Mouse (Mus musculus) neural tube, embryonic 12.5 days (tissue): ENCODE measurements around the gene Prdx5. TPM values are rescaled to one million over a fixed set of nuclear protein-coding genes. Genes with fewer than 3 reads are reported as not detected.

Experiments
- ATAC-seq: fragments of 200-750 bp; cut with Nextera tagmentation; 2 replicates; pipeline ENCODE4 v1.8.0; 2017; ENCODE audit warnings: low read depth, mild to moderate bottlenecking, moderate TSS enrichment, moderate library complexity; ENCODE audit not compliant: low FRiP score
- H3K27ac ChIP-seq: fragments of 300-500 bp; sonication (generic); 2 replicates; pipeline ENCODE4 v1.5.1; 2016
- H3K27me3 ChIP-seq: fragments of 300-500 bp; sonication (generic); replicated peaks from 2 replicates; pipeline ENCODE4 v1.6.1; 2016; ENCODE audit warnings: mild to moderate bottlenecking
- H3K36me3 ChIP-seq: fragments of 300-500 bp; sonication (generic); 2 replicates; pipeline ENCODE4 v1.6.1; 2016; ENCODE audit warnings: mild to moderate bottlenecking
- H3K4me1 ChIP-seq: fragments of 300-500 bp; sonication (generic); 2 replicates; pipeline ENCODE4 v1.6.1; 2016
- H3K4me2 ChIP-seq: fragments of 300-500 bp; sonication (generic); replicated peaks from 2 replicates; pipeline ENCODE4 v1.6.1; 2016; ENCODE audit warnings: mild to moderate bottlenecking
- H3K4me3 ChIP-seq: fragments of 300-500 bp; sonication (generic); 2 replicates; pipeline ENCODE4 v1.5.1; 2016
- H3K9ac ChIP-seq: fragments of 300-500 bp; sonication (generic); 2 replicates; pipeline ENCODE4 v1.6.1; 2016; ENCODE audit warnings: mild to moderate bottlenecking
- H3K9me3 ChIP-seq: fragments of 300-500 bp; sonication (generic); 2 replicates; pipeline ENCODE4 v1.6.1; 2016; ENCODE audit warnings: mild to moderate bottlenecking
- WGBS: fragments of 180-500 bp; shearing (Covaris S2); methylation state at CpG from one replicate; pipeline ENCODE4 v1.1.7; 2016; 5-methylcytosine and 5-hydroxymethylcytosine counted together
- polyA plus RNA-seq: library from polyadenylated mRNA; unstranded; fragments of >200 nt; fragmentation: Nextera tagmentation; extraction: Ambion mirVana; gene quantifications from 2 replicates; pipeline ENCODE4 v1.2.1, GENCODE M21; 2016

The Prdx5 gene
- polyA plus RNA-seq, 1 experiment from 2014 or later, result 198 TPM

DNA sequence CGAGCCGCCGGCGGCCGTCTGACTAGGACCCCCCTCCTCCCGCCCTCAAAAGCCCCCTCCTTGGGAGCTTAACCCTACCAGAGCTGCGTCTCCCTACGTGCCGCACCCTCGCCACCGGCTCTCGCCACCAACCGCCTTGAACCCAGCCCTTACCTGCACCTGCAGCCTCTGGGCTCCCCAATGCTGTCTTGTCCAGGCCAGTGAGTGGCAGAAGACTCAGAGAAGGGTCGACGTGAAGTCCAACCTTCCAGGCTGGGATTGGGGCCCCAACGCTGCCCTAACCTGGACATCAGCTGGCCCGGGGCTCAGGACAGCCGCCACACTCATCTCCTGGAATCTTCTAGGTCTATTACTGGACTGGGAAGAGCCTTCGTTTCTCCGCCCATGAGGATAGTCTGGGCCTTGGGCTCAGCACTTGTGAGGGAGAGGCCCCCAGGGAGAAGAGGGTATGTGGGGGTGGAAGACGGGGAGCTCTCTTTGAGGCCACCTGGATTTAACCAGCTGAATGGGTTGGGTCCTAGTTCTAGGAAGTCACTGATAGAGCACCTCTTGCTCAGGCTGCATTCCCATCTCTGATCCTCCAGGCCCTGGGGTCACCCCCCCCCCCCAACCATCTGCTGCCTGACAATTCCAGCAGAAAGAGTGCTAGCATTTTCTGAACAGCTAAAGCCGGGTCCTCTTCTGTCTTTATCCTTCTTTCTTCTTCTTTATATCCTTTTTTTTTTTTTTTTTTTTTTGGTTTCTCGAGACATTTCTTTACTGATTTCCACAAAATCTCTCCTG is 24.5 kb upstream of the Prdx5 start, which contains the start of gene Kcnk4:
TSS of gene Kcnk4 (minus strand) at position 321 of the 783 bp plus-strand sequence.
- Histone ChIP-seq H3K4me1 (peaks cover 24% of the 10 kb centered on the region), H3K9me3 (no peaks in the 10 kb centered on the region), H3K27ac (no peak within 1 kb of the TSS), H3K36me3 (peaks cover 8% of the 10 kb centered on the region), H3K9ac (peak within 1 kb of the TSS; percentile 56), H3K27me3 (peaks cover 65% of the 10 kb centered on the region), H3K4me3 (peak within 1 kb of the TSS; percentile 35), H3K4me2 (peak within 1 kb of the TSS; percentile 64)
- 10% methylated on average over 23 of the region's 23 CpGs for WGBS
- peak; percentile 29; the same call in 1 of the 2 replicates for ATAC-seq

DNA sequence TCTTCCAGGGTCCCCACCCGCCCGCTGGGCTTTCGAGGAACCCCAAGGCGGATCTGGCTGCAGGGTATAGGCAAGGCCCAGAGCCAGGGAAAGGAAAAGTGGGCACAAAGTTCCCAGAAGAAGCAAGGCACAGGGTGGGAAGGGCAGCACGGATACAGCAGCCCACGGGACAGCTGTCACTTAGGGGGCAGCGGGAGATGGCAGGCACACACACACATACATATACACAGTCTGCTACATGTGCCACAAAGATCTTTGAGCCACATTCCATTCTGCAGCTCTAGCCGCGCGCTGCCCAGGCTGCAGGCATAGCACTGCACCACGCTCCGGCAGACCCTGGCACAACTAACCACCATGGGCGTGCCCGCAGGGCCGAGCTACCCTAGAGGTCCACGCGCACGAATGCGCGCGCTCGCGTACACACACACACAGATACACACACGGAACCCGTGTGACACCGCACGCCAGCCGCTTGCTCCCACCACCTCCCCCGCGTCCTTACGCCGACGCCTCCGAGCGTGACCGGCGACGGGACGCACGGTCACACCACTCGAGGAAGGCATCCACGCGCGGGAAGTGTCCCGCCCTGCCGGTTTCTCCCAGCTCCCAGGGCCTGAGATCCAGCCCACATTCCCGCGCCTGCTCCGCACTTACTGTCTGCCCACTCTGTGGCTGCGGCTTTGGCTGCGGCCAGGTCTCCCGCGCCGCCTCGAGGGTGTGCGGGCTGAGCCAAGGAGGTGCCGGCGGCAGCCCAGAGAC is 23.7 kb upstream of the Prdx5 start:
- H3K27ac ChIP-seq, result no peak overlapping the region

DNA sequence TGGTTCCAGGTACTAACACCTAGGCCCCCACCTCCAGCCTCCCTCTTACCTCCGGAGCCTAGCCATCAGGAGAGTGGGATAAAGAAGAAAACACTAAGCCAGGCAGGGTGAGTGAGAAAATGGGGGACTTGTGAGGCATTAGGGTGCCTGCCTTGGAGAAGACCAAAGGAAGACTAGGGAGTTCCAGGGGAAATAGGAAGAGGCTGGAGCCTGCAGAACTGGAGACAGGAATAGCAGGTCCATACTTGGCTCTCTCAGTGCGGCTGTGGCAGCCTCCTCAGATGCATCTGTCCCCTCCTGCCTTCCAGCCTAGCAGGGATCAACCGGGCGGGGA is 23.2 kb upstream of the Prdx5 start:
- 22% methylated on average over 4 of the region's 4 CpGs for WGBS
- Histone ChIP-seq H3K36me3 (peaks cover 3% of the 10 kb centered on the region), H3K27ac (no peak overlapping the region), H3K4me2 (peak overlapping the region; percentile 64), H3K4me3 (peak overlapping the region; percentile 35; the same call in 1 of the 2 replicates), H3K4me1 (peaks cover 16% of the 10 kb centered on the region), H3K9ac (no peak overlapping the region), H3K27me3 (peaks cover 77% of the 10 kb centered on the region), H3K9me3 (no peaks in the 10 kb centered on the region)
- no peak for ATAC-seq

More for the DNA sequence above, 23.7 kb upstream of the Prdx5 start:
- H3K36me3 ChIP-seq, result peaks cover 8% of the 10 kb centered on the region
- peaks cover 71% of the 10 kb centered on the region for H3K27me3 ChIP-seq
- ATAC-seq, result peak; percentile 59
- H3K4me1 ChIP-seq, result peaks cover 17% of the 10 kb centered on the region
- no peaks in the 10 kb centered on the region for H3K9me3 ChIP-seq
- peak overlapping the region; percentile 35 for H3K4me3 ChIP-seq
- H3K4me2 ChIP-seq, result peak overlapping the region; percentile 64
- 3% methylated on average over 58 of the region's 58 CpGs for WGBS
- peak overlapping the region; percentile 56 for H3K9ac ChIP-seq

DNA sequence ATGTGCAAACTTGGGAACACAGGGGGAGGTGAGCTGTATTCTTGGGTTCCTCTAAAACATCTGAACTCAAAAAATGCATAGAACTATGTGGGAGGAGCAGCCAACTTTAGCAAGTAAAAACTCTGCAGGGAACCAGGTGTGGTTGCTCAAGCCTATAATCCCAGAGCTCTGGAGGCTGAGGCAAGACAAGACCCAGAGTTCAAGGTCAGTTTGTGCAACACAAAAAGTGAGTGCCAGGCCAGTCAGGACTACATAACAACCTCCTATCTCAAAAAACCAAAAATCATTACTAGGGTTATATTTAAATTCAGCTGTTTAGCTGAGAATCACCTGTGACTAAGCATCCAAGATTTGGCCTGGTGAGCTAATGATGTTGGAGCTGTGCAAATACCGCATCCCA is 22.1 kb upstream of the Prdx5 start:
- Histone ChIP-seq H3K4me2 (no peak overlapping the region), H3K36me3 (no peaks in the 10 kb centered on the region), H3K4me3 (no peak overlapping the region; the same call in 1 of the 2 replicates), H3K9ac (no peak overlapping the region), H3K27ac (no peak overlapping the region), H3K27me3 (peaks cover 84% of the 10 kb centered on the region), H3K9me3 (no peaks in the 10 kb centered on the region), H3K4me1 (peaks cover 18% of the 10 kb centered on the region)
- WGBS, result 56% methylated on average over 1 of the region's 1 CpGs
- ATAC-seq, result no peak

DNA sequence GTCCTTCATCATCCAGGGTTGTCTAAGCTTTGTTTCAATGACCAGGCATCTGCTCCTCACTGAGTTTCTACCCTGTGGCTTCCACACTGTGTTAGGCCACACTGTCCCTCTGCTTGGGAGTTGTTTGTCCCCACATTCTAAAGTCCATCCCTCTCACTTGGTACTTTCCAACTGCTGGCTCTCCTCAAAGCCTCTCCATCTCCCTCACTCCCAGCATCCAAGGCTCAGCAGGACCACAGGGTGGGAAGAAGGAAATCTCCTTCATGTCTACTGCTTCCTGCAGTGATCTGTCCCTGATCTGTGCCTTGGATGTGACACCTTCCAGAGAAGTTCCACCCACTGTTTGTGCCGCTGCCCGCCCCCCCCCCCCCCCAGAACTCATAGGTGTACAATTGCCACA is 21.1 kb upstream of the Prdx5 start:
- H3K27ac ChIP-seq, result no peak overlapping the region
- H3K4me1 ChIP-seq, result peaks cover 22% of the 10 kb centered on the region
- WGBS, result 0% methylated on average over 2 of the region's 2 CpGs
- H3K4me3 ChIP-seq, result no peak overlapping the region
- no peak overlapping the region for H3K4me2 ChIP-seq
- ATAC-seq, result no peak
- peaks cover 90% of the 10 kb centered on the region for H3K27me3 ChIP-seq
- no peaks in the 10 kb centered on the region for H3K9me3 ChIP-seq
- no peak overlapping the region for H3K9ac ChIP-seq
- no peaks in the 10 kb centered on the region for H3K36me3 ChIP-seq

DNA sequence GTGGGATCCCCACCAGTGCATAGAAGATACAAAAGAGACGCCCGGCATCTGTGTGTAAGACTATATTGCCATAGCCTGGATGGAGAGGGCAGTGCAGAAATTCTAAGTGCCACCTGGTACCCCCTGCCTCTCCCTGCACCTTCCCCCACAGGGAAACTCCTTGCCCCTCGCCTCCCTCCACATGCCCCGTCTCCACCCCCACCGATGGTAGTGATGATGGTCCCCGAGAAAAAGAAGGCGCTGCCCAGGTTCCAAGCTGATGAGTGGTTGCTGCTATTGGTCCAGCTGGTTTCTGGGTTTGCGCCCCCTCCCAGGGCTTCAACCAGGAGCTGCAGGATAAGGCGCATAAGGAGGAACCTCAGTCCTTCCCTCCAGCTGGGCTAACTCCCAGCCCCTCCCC is 18.2 kb upstream of the Prdx5 start:
- no peak overlapping the region for H3K4me2 ChIP-seq
- no peak for ATAC-seq
- no peak overlapping the region for H3K27ac ChIP-seq
- peaks cover 10% of the 10 kb centered on the region for H3K4me1 ChIP-seq
- H3K9ac ChIP-seq, result no peak overlapping the region
- no peaks in the 10 kb centered on the region for H3K36me3 ChIP-seq
- H3K4me3 ChIP-seq, result no peak overlapping the region
- H3K9me3 ChIP-seq, result no peaks in the 10 kb centered on the region
- peaks cover 90% of the 10 kb centered on the region for H3K27me3 ChIP-seq
- 11% methylated on average over 9 of the region's 9 CpGs for WGBS

- peak overlapping the region; percentile 13; the same call in 1 of the 2 replicates for H3K4me3 ChIP-seq
- H3K9ac ChIP-seq, result 0 out of 2 replicates have a peak overlapping the region, but pooled peaks have one; percentile 2
- H3K27me3 ChIP-seq, result peaks cover 84% of the 10 kb centered on the region
- H3K36me3 ChIP-seq, result no peaks in the 10 kb centered on the region
- no peak for ATAC-seq
- no peaks in the 10 kb centered on the region for H3K9me3 ChIP-seq
- no peak overlapping the region for H3K27ac ChIP-seq
- H3K4me1 ChIP-seq, result peaks cover 16% of the 10 kb centered on the region
- H3K4me2 ChIP-seq, result peak overlapping the region; percentile 44
- WGBS, result 10% methylated on average over 26 of the region's 26 CpGs
Observed at GRCm38 (mm10) chr19:6926559-6927255, 16.8 kb upstream of the Prdx5 start.

DNA sequence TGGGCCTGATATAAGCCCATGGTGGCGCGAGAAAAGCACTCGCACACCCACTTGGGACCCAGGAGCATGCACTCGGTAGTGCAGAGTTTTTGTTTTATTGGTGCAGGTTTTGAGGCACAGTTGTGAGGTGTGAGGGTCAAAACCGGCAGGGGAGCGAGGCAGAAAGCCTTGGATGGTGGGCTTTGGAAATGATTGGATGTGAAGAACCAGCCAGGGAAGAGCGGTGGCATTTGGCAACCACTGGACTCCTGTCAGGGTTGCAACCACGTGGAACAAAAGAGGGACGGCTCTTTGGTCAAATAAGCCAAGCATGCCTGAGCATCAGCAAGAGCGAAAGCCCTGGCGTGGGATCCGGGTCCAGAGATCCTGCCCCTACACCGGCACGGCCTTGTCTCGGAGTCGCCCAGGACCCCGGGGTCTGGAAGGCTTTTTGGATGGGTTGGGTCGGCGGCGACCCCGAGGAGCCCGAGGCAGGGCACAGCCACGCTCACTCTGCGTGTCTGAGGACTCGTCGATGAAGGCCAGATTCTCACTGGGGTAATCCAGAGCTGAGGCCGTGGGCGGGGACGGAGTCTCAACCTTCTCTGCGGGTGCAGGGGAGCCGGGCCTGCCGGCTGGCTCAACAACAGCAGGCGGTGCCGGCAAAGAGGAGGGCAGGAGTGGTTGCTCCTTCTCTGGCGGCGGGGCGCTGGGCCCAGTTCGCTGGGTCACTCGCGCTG is 15.9 kb upstream of the Prdx5 start:
- Histone ChIP-seq H3K9me3 (no peaks in the 10 kb centered on the region), H3K27me3 (peaks cover 74% of the 10 kb centered on the region), H3K27ac (no peak overlapping the region), H3K4me3 (no peak overlapping the region), H3K4me2 (peak overlapping the region; percentile 36; the same call in 1 of the 2 replicates), H3K9ac (no peak overlapping the region), H3K36me3 (no peaks in the 10 kb centered on the region), H3K4me1 (peaks cover 15% of the 10 kb centered on the region)
- WGBS, result 4% methylated on average over 40 of the region's 40 CpGs
- no peak for ATAC-seq

DNA sequence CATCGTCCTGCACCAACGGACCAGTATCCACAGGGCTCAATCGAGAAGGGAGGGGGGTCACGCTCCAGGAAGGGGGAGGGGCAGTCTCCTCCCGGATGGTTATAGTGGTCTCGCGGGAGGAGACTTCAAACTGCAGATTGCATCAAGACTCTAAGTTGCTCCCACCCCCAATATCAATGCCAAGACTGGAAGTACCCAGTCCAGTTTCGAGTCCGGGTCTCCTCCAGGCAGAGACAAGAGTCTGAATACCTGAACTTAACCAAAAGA is 15.3 kb upstream of the Prdx5 start, which contains the start of gene Catsperz:
TSS of gene Catsperz (minus strand) at position 74 of the 267 bp plus-strand sequence.
- 3% methylated on average over 9 of the region's 9 CpGs for WGBS
- Histone ChIP-seq H3K4me2 (peak within 1 kb of the TSS; percentile 36), H3K36me3 (no peaks in the 10 kb centered on the region), H3K27me3 (peaks cover 71% of the 10 kb centered on the region), H3K4me1 (peaks cover 21% of the 10 kb centered on the region), H3K9me3 (no peaks in the 10 kb centered on the region), H3K27ac (no peak within 1 kb of the TSS), H3K9ac (no peak within 1 kb of the TSS), H3K4me3 (no peak within 1 kb of the TSS)
- ATAC-seq, result no peak

- peaks cover 26% of the 10 kb centered on the region for H3K4me1 ChIP-seq
- 4% methylated on average over 39 of the region's 39 CpGs for WGBS
- no peak overlapping the region for H3K27ac ChIP-seq
- H3K36me3 ChIP-seq, result no peaks in the 10 kb centered on the region
- peak overlapping the region; percentile 36 for H3K4me2 ChIP-seq
- no peak overlapping the region for H3K9ac ChIP-seq
- peaks cover 69% of the 10 kb centered on the region for H3K27me3 ChIP-seq
- ATAC-seq, result no peak
- H3K4me3 ChIP-seq, result no peak overlapping the region
- no peaks in the 10 kb centered on the region for H3K9me3 ChIP-seq
Observed at GRCm38 (mm10) chr19:6924461-6925306, 14.8 kb upstream of the Prdx5 start.
